Mouse (Mus musculus) kidney, postnatal 14 days (tissue): Measurements from ENCODE around the gene Slc12a3.

Experiments used
- DNase-seq: peaks from one replicate; pipeline ENCODE4 v3.0.0; 2022; ENCODE audit warnings: mixed read lengths

The Slc12a3 gene

GRCm38 (mm10) chr8:94333345-94333744 lies 4.3 kb downstream of the Slc12a3 start:
- peak; percentile 46 for DNase-seq

- DNase-seq = no peak
Observed at GRCm38 (mm10) chr8:94337559-94337958, 8.6 kb downstream of the Slc12a3 start.

- DNase-seq = no peak
Observed at GRCm38 (mm10) chr8:94340796-94341195, 11.8 kb downstream of the Slc12a3 start.

- no peak for DNase-seq
Observed at GRCm38 (mm10) chr8:94342691-94343090, 13.7 kb downstream of the Slc12a3 start.

- peak; percentile 87 for DNase-seq
Observed at GRCm38 (mm10) chr8:94343290-94343689, 14.3 kb downstream of the Slc12a3 start.

GRCm38 (mm10) chr8:94343778-94344320 lies 14.8 kb downstream of the Slc12a3 start:
- DNase-seq = no peak

GRCm38 (mm10) chr8:94345657-94346056 lies 16.7 kb downstream of the Slc12a3 start:
- DNase-seq = no peak

- DNase-seq = no peak
Observed at GRCm38 (mm10) chr8:94346264-94346663, 17.3 kb downstream of the Slc12a3 start.

- no peak for DNase-seq
Observed at GRCm38 (mm10) chr8:94348425-94348824, 19.4 kb downstream of the Slc12a3 start.

GRCm38 (mm10) chr8:94354069-94354531 lies 25.1 kb downstream of the Slc12a3 start:
- peak; percentile 81 for DNase-seq

- peak; percentile 35 for DNase-seq
Observed at GRCm38 (mm10) chr8:94354571-94354970, 25.6 kb downstream of the Slc12a3 start.

- DNase-seq = no peak
Observed at GRCm38 (mm10) chr8:94357220-94357619, 28.2 kb downstream of the Slc12a3 start.

GRCm38 (mm10) chr8:94358541-94358940 lies 29.5 kb downstream of the Slc12a3 start:
- peak; percentile 94 for DNase-seq

GRCm38 (mm10) chr8:94361774-94362431 lies 32.9 kb downstream of the Slc12a3 start:
- DNase-seq = no peak

GRCm38 (mm10) chr8:94362607-94363239 lies 33.7 kb downstream of the Slc12a3 start:
- DNase-seq = peak; percentile 70

- peak; percentile 88 for DNase-seq
Observed at GRCm38 (mm10) chr8:94363288-94363688, 34.3 kb downstream of the Slc12a3 start.

GRCm38 (mm10) chr8:94363906-94364305 lies 34.9 kb downstream of the Slc12a3 start:
- DNase-seq = peak; percentile 92

- peak; percentile 43 for DNase-seq
Observed at GRCm38 (mm10) chr8:94364686-94365312, 35.8 kb downstream of the Slc12a3 start.

GRCm38 (mm10) chr8:94365410-94365981 lies 36.5 kb downstream of the Slc12a3 start:
- DNase-seq = peak; percentile 45

GRCm38 (mm10) chr8:94370839-94371238 lies 41.8 kb downstream of the Slc12a3 start:
- DNase-seq = no peak

GRCm38 (mm10) chr8:94372955-94373599 lies 44.1 kb downstream of the Slc12a3 start:
- no peak for DNase-seq

- DNase-seq = no peak
Observed at GRCm38 (mm10) chr8:94375551-94375991, 46.6 kb downstream of the Slc12a3 start.

GRCm38 (mm10) chr8:94376176-94376575 lies 47.2 kb downstream of the Slc12a3 start:
- DNase-seq = no peak
